Mouse (Mus musculus) forebrain, embryonic 11.5 days (tissue): ENCODE results near the gene Kcnj10. TPM values are rescaled to one million over a fixed set of nuclear protein-coding genes. Genes with fewer than 3 reads are reported as not detected.
A peak's percentile ranks its signal among the peaks of the same experiment; 100 is the strongest.

Experiments
- ATAC-seq: fragments of 200-750 bp; cut with Nextera tagmentation; replicated peaks from 2 replicates; pipeline ENCODE4 v1.8.0; 2017; ENCODE audit warnings: moderate TSS enrichment; ENCODE audit not compliant: low FRiP score
- DNase-seq: peaks from one replicate; pipeline ENCODE4 v3.0.0-alpha.2; 2017; ENCODE audit warnings: low spot score
- H3K27ac ChIP-seq: fragments of 300-500 bp; sonication (generic); 2 replicates; pipeline ENCODE4 v1.5.1; 2014; ENCODE audit warnings: low read depth, low read length
- H3K27me3 ChIP-seq: fragments of 300-500 bp; sonication (generic); 2 replicates; pipeline ENCODE4 v1.6.1; 2014; ENCODE audit warnings: mild to moderate bottlenecking, low read length, mixed read lengths; ENCODE audit not compliant: control insufficient read depth, insufficient read depth
- H3K36me3 ChIP-seq: fragments of 300-500 bp; sonication (generic); 2 replicates; pipeline ENCODE4 v1.6.1; 2014; ENCODE audit warnings: mild to moderate bottlenecking, low read length, moderate library complexity, mixed read lengths; ENCODE audit not compliant: control insufficient read depth, insufficient read depth
- H3K4me1 ChIP-seq: fragments of 300-500 bp; sonication (generic); replicated peaks from 2 replicates; pipeline ENCODE4 v1.6.1; 2014; ENCODE audit warnings: low read length, mixed read lengths; ENCODE audit not compliant: control insufficient read depth, insufficient read depth
- H3K4me2 ChIP-seq: fragments of 300-500 bp; sonication (generic); 2 replicates; pipeline ENCODE4 v1.6.1; 2014; ENCODE audit warnings: low read depth, mild to moderate bottlenecking, low read length, moderate library complexity, mixed read lengths; ENCODE audit not compliant: severe bottlenecking
- H3K4me3 ChIP-seq: fragments of 300-500 bp; sonication (generic); 2 replicates; pipeline ENCODE4 v1.5.1; 2014; ENCODE audit warnings: low read depth, low read length
- H3K9ac ChIP-seq: fragments of 300-500 bp; sonication (generic); 2 replicates; pipeline ENCODE4 v1.6.1; 2014; ENCODE audit warnings: low read length
- H3K9me3 ChIP-seq: fragments of 300-500 bp; sonication (generic); 2 replicates; pipeline ENCODE4 v1.6.1; 2016; ENCODE audit warnings: low read length, mixed read lengths; ENCODE audit not compliant: control insufficient read depth
- WGBS: fragments of 180-500 bp; shearing (Covaris S2); extraction: QIAGEN DNeasy Blood & Tissue Kit; methylation state at CpG from one replicate; pipeline ENCODE4 v1.1.7; 2014; 5-methylcytosine and 5-hydroxymethylcytosine counted together
- polyA plus RNA-seq: library from polyadenylated mRNA; unstranded; fragments of >200 nt; fragmentation: Nextera tagmentation; extraction: Ambion mirVana; gene quantifications from 2 replicates; pipeline ENCODE4 v1.2.1, GENCODE M21; 2014

The Kcnj10 gene
- polyA plus RNA-seq, 1 experiment from 2014 or later: 0.69 TPM

GRCm38 (mm10) chr1:172387246-172387645 is 46.2 kb downstream of the Kcnj10 start:
- Histone ChIP-seq H3K27ac (no peak overlapping the region), H3K27me3 (no peaks in the 10 kb centered on the region), H3K36me3 (no peaks in the 10 kb centered on the region), H3K4me3 (no peak overlapping the region), H3K9me3 (no peaks in the 10 kb centered on the region), H3K9ac (no peak overlapping the region), H3K4me2 (no peak overlapping the region), H3K4me1 (no peaks in the 10 kb centered on the region; the same call in 1 of the 2 replicates)
- WGBS: 70% methylated on average over 5 of the region's 5 CpGs
- ATAC-seq: no peak
- no peak for DNase-seq

GRCm38 (mm10) chr1:172390769-172391168 is 49.8 kb downstream of the Kcnj10 start:
- Histone ChIP-seq H3K27me3 (no peaks in the 10 kb centered on the region), H3K36me3 (no peaks in the 10 kb centered on the region), H3K4me3 (no peak overlapping the region), H3K9me3 (no peaks in the 10 kb centered on the region), H3K27ac (no peak overlapping the region), H3K4me1 (no peaks in the 10 kb centered on the region; the same call in 1 of the 2 replicates), H3K9ac (no peak overlapping the region), H3K4me2 (no peak overlapping the region)
- ATAC-seq (peak; percentile 9; the same call in 1 of the 2 replicates), DNase-seq (no peak)
- 68% methylated on average over 1 of the region's 1 CpGs for WGBS

GRCm38 (mm10) chr1:172391807-172392581 is 51.0 kb downstream of the Kcnj10 start:
- H3K4me2 ChIP-seq: peak overlapping the region; percentile 27; the same call in 1 of the 2 replicates
- H3K36me3 ChIP-seq: no peaks in the 10 kb centered on the region
- ATAC-seq (peak; percentile 69), DNase-seq (peak; percentile 67)
- H3K27ac ChIP-seq: peak overlapping the region; percentile 62
- peak overlapping the region; percentile 16; the same call in 1 of the 2 replicates for H3K9ac ChIP-seq
- H3K9me3 ChIP-seq: no peaks in the 10 kb centered on the region
- H3K27me3 ChIP-seq: no peaks in the 10 kb centered on the region
- H3K4me3 ChIP-seq: no peak overlapping the region
- 28% methylated on average over 20 of the region's 20 CpGs for WGBS
- no peaks in the 10 kb centered on the region; the same call in 1 of the 2 replicates for H3K4me1 ChIP-seq

GRCm38 (mm10) chr1:172392643-172393170 is 51.7 kb downstream of the Kcnj10 start:
- Histone ChIP-seq H3K27me3 (no peaks in the 10 kb centered on the region), H3K4me2 (peak overlapping the region; percentile 27; the same call in 1 of the 2 replicates), H3K4me1 (no peaks in the 10 kb centered on the region; the same call in 1 of the 2 replicates), H3K9ac (no peak overlapping the region), H3K4me3 (no peak overlapping the region), H3K36me3 (no peaks in the 10 kb centered on the region), H3K27ac (peak overlapping the region; percentile 62), H3K9me3 (no peaks in the 10 kb centered on the region)
- no peak for DNase-seq
- 0 out of 2 replicates have a peak, but pooled peaks have one; percentile 31 for ATAC-seq
- WGBS: 84% methylated on average over 2 of the region's 2 CpGs

DNA sequence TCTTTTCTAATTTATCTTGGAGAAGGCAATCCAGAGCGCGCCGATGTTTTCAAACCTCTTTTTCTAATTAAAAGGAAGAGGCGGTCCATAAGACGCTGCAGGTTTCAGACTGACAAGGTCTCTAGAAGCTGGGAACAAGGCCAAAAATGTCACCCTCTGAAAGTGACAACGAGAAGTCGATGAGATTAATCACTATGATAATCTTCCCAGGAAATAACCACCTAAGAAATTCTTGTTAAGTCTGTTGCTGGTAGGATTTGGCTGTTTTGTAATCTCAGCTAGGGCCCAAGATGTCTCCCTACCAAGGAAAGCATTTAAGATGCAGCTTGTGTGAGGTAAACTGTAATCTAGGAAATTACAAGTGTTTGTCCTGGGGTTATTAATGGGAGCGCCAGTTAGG is 52.7 kb downstream of the Kcnj10 start:
- Histone ChIP-seq H3K9ac (no peak overlapping the region), H3K4me2 (no peak overlapping the region), H3K4me3 (no peak overlapping the region), H3K27me3 (no peaks in the 10 kb centered on the region), H3K4me1 (no peaks in the 10 kb centered on the region; the same call in 1 of the 2 replicates), H3K36me3 (no peaks in the 10 kb centered on the region), H3K9me3 (no peaks in the 10 kb centered on the region), H3K27ac (no peak overlapping the region)
- DNase-seq (no peak), ATAC-seq (no peak)
- WGBS: 70% methylated on average over 8 of the region's 8 CpGs

DNA sequence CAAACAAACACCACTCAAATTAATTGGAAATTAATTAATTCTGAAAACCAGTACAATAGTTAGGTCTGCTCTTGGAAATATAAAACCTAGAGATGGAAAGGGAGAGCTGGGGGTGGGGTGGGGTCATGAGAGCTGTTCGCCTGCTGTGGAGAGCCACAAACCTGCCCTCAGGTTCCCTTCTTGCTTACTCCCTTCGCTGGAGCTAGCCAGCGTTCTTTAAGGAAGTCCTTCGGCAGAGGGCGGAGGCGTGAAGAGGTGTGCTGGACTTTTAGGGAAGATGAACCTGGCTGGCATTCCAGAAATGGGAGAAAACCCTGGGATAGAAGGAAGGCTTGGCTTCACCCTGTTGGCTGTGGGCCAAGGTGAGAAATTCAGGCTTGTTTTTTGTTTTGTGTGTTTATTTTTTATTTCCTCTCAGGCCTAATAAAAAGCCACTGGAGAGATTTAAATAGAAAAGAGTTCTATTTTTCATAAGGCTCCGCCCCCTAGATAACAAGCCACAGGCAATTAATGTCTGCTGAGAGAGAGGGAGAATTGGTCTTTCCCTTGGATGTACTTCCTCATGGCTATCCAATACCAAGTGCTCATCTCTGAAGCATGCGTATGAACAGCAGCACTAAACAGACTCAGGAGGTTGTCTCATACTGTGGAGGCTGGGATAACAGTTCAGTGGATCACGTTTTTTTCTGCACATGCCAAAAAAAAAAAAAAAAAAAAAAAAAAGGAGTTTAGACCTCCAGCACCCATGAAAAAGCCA is 56.2 kb downstream of the Kcnj10 start:
- no peak overlapping the region for H3K9ac ChIP-seq
- ATAC-seq: no peak

GRCm38 (mm10) chr1:172406077-172406706 is 65.2 kb downstream of the Kcnj10 start:
- Histone ChIP-seq H3K4me1 (no peaks in the 10 kb centered on the region), H3K4me2 (no peak overlapping the region), H3K9me3 (no peaks in the 10 kb centered on the region), H3K36me3 (no peaks in the 10 kb centered on the region), H3K4me3 (no peak overlapping the region), H3K27ac (no peak overlapping the region), H3K9ac (no peak overlapping the region), H3K27me3 (no peaks in the 10 kb centered on the region)
- DNase-seq: no peak
- no peak for ATAC-seq
- WGBS: 59% methylated on average over 16 of the region's 16 CpGs

More for the DNA sequence above, 56.2 kb downstream of the Kcnj10 start:
- 59% methylated on average over 9 of the region's 9 CpGs for WGBS
- DNase-seq: no peak
- Histone ChIP-seq H3K27ac (no peak overlapping the region), H3K36me3 (no peaks in the 10 kb centered on the region), H3K27me3 (no peaks in the 10 kb centered on the region), H3K4me3 (no peak overlapping the region), H3K4me2 (no peak overlapping the region), H3K4me1 (no peaks in the 10 kb centered on the region; the same call in 1 of the 2 replicates), H3K9me3 (no peaks in the 10 kb centered on the region)

DNA sequence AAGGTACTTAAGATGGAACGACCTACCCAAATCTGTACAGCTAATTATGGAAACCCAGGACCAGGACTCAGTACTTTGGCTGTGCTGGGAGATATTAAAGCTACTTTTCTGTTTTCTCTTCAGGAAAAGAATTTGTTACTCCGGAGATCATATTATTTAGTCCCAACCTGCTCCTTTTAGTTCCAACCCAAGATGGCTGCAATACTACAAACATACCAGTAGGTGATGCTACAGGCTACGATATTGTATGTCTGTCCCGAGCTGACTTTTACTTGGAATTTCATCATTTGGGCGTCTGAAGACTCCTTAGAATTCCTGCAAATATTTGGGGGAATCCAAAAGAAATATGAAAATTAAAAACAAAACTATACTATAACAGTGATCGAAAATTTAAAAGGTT is 68.0 kb downstream of the Kcnj10 start:
- no peaks in the 10 kb centered on the region for H3K9me3 ChIP-seq
- H3K27ac ChIP-seq: no peak overlapping the region
- no peaks in the 10 kb centered on the region for H3K4me1 ChIP-seq
- no peak for DNase-seq
- H3K9ac ChIP-seq: no peak overlapping the region
- H3K27me3 ChIP-seq: no peaks in the 10 kb centered on the region
- no peak overlapping the region for H3K4me3 ChIP-seq
- 9% methylated on average over 6 of the region's 6 CpGs for WGBS
- no peak for ATAC-seq
- H3K4me2 ChIP-seq: no peak overlapping the region
- no peaks in the 10 kb centered on the region for H3K36me3 ChIP-seq
